Mouse (Mus musculus): ENCODE data around the gene Igfbp7. TPM values are rescaled to one million over a fixed set of nuclear protein-coding genes. Genes with fewer than 3 reads are reported as not detected.
"Not testable (repeated sequence)": the region's sequence is repeated elsewhere in the genome, so short reads cannot be mapped to it uniquely, and the experiment has no call there.

Igfbp7 gene
- 100 to 1,000 TPM; 437 to 440 TPM for total RNA-seq (2021)
- long read RNA-seq, experiment 1, transcript Igfbp7-201 (5 exons, 1,116 nt): major isoform, 589 of 602 reads
- long read RNA-seq, experiment 1, partial matches to known transcripts: 3 of 602 reads
- long read RNA-seq, experiment 1, other reads (novel, unspliced or antisense): 9 of 602 reads
- long read RNA-seq, experiment 2, transcript Igfbp7-201 (5 exons, 1,116 nt): major isoform, 447 of 455 reads
- long read RNA-seq, experiment 2, partial matches to known transcripts: 3 of 455 reads
- long read RNA-seq, experiment 2, other reads (novel, unspliced or antisense): 5 of 455 reads

GRCm38 (mm10) chr5:77407341-77408298 lies at the start of gene Igfbp7:
Gene Igfbp7, minus strand, starts transcription at chr5:77408041.
- intact Hi-C loops (cut with DNase I): loop anchor here (5.0 kb wide), 3 partner anchors 50 to 95 kb away; partner anchors contain the start of genes Noa1 and Polr2b
- DNase-seq: peak; percentile 84 to 88

- intact Hi-C loops (cut with DNase I): no loop called here
Measured at GRCm38 (mm10) chr5:77452103-77452502, 44.3 kb upstream of the Igfbp7 start.

DNA sequence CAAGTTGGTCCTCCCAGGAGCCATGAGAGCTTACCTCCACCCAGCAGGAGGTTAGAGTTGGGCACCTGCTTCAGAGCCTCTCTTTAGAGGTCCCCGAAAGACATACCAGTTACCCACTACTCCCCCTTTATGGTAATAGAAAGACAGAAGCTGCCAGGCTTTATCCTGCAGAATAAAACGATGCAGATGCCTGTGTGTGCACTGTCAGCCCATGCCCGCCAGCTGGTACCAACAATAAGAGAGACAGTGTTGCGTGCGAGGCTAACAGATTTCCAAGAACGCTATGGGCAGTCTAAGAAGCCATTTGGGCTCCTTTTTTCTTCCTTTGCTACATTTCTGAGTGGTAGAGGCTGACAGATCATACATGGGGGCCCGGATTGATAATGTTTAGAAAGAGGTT lies 41.7 kb upstream of the Igfbp7 start:
- intact Hi-C loops (cut with DNase I): no loop called here
- DNase-seq: no peak

More at GRCm38 (mm10) chr5:77452103-77452502, 44.3 kb upstream of the Igfbp7 start:
- DNase-seq: no peak

DNA sequence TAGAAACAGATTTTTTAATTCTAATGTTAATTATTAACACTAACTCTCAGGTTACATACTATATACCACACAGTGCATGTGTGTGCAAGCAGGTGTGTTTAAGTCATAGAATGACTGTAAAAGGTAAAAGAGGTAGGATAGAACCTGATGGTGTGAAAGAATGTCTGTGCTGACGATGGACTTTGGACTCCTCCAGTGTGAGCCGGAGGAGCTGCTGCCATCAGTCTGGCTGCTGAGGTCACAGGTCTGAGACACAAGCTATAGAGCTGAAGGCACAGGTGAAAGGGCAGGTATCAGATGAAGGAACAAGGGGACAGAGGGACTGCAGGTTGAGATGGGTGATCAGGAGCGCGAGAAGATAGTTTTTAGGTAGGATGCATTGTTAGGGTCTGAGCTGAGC lies 37.6 kb upstream of the Igfbp7 start:
- DNase-seq: no peak
- intact Hi-C loops (cut with DNase I): no loop called here

- intact Hi-C loops (cut with DNase I): no loop called here
- no peak for DNase-seq
Measured at GRCm38 (mm10) chr5:77443889-77444573, 36.2 kb upstream of the Igfbp7 start.

DNA sequence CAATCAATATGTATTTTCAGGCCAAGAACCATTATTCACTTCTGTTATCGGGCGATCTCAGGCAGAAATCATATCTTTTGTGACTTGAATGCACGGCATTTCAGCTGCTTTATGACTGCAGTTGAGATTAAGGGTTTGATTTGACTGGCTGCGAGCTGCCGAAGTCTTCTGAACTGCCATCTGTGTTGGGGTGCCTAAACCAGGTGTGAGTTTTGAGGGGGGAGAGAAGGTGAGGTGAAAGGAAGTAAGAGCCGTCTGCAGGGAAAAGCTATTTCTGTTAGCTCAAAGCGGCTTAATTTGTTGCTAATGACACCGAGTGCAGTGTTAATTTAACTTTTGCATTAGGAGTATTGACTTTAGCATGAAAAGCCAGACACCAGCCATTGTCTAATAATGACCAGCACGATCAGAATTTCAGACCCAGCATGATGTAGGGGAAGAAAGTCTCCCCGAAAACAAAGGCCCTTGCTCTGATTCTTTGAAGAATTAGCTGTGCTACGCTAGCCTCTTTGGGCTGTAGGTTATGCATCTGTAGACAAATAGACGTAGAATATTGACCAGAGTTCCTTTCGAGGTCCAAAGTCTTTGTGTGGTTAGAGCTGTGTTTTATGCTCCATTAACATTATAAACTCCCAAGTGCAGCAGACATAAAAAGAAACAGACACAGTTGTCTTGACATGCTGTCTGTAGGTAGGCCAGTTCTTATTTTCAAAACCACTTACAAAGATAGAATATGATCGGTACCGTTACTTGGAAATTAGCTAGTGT lies 35.2 kb upstream of the Igfbp7 start:
- no peak for DNase-seq
- intact Hi-C loops (cut with DNase I): no loop called here

GRCm38 (mm10) chr5:77436308-77436707 lies 28.5 kb upstream of the Igfbp7 start:
- intact Hi-C loops (cut with DNase I): no loop called here

DNA sequence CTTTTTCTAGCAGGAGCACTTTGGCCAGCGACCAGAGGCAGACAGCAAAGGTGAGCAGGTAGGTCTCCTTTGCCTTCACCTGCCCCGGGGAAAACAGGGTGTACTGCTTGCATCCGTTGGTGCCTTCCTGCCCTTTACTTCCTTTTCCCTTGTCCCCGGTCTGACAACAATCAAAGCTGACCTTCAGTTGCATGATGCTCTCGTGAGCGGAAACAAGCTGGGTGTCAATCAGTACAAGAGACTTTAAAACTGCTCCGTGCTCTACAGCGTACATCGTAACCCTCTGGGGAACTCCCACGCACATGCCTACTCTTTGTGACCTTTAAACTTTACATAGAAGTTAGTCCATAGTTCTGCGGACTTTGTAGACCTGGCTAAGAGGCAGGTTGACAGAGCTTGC lies 26.2 kb upstream of the Igfbp7 start:
- DNase-seq: no peak
- intact Hi-C loops (cut with DNase I): no loop called here

More at GRCm38 (mm10) chr5:77436308-77436707, 28.5 kb upstream of the Igfbp7 start:
- DNase-seq: no peak

GRCm38 (mm10) chr5:77433561-77433960 lies 25.7 kb upstream of the Igfbp7 start:
- DNase-seq: peak; percentile 16 to 24
- intact Hi-C loops (cut with DNase I): no loop called here

- intact Hi-C loops (cut with DNase I): no loop called here
Measured at GRCm38 (mm10) chr5:77433119-77433518, 25.3 kb upstream of the Igfbp7 start.

GRCm38 (mm10) chr5:77432446-77432845 lies 24.6 kb upstream of the Igfbp7 start:
- intact Hi-C loops (cut with DNase I): no loop called here
- DNase-seq: no peak

More at GRCm38 (mm10) chr5:77433119-77433518, 25.3 kb upstream of the Igfbp7 start:
- DNase-seq: no peak

DNA sequence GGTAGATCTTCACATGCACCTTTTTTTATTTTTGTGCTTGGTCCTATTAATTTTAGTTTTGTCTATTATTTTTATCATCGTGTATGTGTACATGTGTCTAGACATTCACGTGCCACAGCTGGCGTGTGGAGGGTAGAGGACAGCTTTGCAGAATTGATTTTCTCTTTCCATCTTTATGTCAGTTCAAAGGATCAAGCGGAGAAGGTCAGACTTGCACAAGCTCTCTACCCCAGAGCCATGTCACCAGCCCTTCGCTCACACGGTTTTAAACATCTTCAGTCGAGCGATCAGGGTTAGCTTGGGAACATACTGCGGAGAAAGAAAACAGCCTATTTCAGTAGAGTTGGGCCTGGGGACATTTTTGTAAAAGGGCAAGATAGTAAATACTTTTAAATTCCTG lies 23.2 kb upstream of the Igfbp7 start:
- intact Hi-C loops (cut with DNase I): no loop called here
- DNase-seq: no peak

DNA sequence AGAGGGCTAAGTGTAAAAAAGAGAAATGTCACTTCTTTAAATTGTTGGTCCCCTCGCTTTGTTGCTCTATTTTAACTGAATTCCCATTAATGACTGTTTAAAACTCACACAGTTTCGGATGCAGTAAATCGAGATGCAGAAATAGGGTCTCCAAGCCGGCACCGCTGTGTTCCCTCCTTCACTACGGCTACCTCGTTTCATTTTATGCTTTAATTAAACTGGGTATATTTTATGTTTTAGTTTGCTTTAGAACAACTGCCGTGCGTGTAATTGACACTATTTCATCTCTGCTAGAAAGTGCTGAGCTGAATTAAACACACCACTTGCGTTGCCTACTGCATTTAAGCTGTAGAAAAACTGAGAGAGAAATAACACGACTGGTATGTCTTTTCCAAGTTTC lies 22.6 kb upstream of the Igfbp7 start:
- no peak for DNase-seq
- intact Hi-C loops (cut with DNase I): no loop called here

- intact Hi-C loops (cut with DNase I): no loop called here
- no peak for DNase-seq
Measured at GRCm38 (mm10) chr5:77430049-77430448, 22.2 kb upstream of the Igfbp7 start.

DNA sequence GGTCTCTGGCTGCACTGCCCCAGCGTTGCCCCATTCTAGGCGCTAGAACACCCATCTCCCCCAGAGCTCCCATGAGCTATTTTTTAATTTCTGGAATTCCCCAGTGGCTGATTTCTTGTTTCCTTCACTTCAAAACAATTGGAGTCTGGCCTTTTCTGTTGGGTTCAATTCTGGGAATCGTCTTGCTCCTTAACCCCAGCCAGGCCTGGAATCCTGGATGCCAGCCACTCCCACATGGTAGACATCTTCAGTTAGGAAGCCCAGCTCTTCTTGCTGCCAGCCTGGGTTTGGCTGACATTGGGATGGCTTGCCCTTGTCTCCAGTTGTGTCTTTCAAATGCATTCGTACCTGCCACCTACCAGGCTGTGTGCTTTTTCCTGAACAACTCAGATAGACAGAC lies 20.7 kb upstream of the Igfbp7 start:
- intact Hi-C loops (cut with DNase I): no loop called here
- DNase-seq: no peak

DNA sequence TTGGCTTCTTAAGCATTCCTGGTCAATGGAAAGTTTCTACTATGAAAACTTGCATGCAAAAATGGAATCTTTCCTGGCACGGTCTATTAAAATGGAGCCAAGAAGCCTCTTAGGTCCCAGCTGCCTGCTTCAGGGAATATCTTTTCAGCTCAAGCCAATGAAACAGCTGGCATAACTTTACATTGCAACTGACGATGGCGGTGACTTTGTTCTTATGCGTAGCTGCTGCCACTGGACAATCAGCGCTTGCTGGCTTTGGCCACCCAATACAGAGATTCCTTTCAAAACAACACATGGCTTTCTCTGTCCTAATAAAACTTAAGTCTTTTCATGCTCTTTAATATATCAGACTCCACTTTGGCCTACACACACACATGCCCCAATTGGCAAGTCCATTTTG lies 20.1 kb upstream of the Igfbp7 start:
- DNase-seq: no peak
- intact Hi-C loops (cut with DNase I): no loop called here

DNA sequence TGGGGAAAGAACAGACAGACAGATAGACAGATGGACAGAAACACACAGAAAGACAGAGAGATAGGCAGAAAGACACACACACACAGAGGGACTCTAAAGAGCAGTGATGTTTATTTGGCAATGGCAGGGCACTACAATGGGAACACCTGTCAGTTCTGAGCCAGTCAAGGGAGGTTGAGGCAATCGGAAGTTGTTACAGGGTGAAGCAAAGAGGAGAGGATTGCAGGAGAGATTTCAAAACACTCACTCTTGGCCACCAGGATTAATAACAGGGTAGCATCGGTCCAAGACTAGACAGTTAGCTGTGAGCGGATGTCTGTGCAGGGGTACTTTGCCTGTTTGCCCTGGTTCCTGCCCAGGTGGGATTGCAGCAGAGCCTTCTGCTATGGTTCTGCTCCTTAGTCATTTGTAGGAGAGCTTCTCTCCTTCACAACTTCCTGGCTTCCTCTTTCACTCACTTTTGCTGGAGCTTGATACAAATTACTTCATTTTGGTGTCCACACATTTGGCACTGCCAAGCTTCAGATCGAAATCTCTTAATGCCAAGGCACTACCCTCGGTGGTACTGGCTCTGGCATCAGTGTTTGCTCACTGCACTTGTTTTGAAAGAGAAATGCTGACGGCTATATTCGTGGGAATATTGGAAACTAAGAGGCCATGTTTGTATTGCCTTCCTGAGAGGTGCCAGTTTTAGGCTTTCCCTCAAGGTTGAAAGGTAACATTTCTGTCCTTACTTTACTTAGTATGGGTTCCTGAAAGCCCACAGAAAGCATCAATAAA lies 18.1 kb upstream of the Igfbp7 start:
- intact Hi-C loops (cut with DNase I): no loop called here
- DNase-seq: no peak

DNA sequence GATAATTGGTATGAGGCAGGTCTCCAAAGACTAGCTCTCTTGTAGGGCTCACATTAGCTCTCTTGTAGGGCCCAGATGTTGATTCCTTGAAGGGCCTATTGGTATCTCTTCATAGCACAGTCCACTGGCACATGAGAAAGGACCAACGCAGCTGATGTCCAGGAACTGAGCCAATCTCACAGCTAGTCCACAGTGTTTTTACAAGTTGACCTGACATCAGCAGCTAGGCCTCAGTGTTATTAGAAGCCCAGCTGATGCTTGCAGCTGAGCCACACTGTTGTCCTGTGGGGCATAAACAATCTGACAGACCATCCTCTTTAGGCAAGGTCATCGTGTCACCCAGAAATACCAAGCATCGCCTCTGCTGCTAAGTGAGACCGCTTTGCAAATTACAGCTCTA lies 11.7 kb upstream of the Igfbp7 start:
- intact Hi-C loops (cut with DNase I): not testable (repeated sequence)

DNA sequence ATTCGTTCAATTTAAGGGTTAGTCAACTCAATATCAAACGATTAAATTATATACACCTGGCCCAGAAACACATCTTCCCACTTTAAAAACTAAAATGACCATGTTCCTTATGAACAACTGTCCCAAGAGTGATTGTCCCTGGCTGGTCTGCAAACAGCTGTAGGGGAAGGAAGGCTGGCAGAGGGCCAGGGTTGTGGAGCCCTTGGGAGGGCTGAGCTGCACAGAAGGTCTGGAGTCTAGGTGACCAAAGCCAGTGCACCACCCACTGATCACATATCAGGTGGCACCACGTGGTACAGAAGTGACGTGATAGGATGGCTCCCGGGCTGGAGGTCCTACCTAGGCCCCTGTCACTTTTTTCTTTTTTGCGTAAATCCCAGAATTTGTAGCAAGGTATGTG lies 8.2 kb upstream of the Igfbp7 start:
- intact Hi-C loops (cut with DNase I): no loop called here
- DNase-seq: no peak

More for the DNA sequence above, 11.7 kb upstream of the Igfbp7 start:
- not testable (repeated sequence) for DNase-seq

All from heart, postnatal 14 days (tissue).